Mouse (Mus musculus) neural tube, embryonic 15.5 days (tissue): ENCODE data around the gene Slc4a2. TPM values are rescaled to one million over a fixed set of nuclear protein-coding genes. Genes with fewer than 3 reads are reported as not detected.
A peak's percentile ranks its signal among the peaks of the same experiment; 100 is the strongest.

Experiments
- ATAC-seq: fragments of 200-750 bp; cut with Nextera tagmentation; 2 replicates; pipeline ENCODE4 v1.8.0; 2017; ENCODE audit warnings: mild to moderate bottlenecking, moderate TSS enrichment, moderate library complexity; ENCODE audit not compliant: low FRiP score
- H3K27ac ChIP-seq: fragments of 300-500 bp; sonication (generic); replicated peaks from 2 replicates; pipeline ENCODE4 v1.5.1; 2015; ENCODE audit warnings: mild to moderate bottlenecking, inconsistent platforms
- H3K27me3 ChIP-seq: fragments of 300-500 bp; sonication (generic); replicated peaks from 2 replicates; pipeline ENCODE4 v1.6.1; 2015; ENCODE audit warnings: inconsistent platforms
- H3K36me3 ChIP-seq: fragments of 300-500 bp; sonication (generic); 2 replicates; pipeline ENCODE4 v1.6.1; 2015; ENCODE audit warnings: inconsistent platforms
- H3K4me1 ChIP-seq: fragments of 300-500 bp; sonication (generic); 2 replicates; pipeline ENCODE4 v1.6.1; 2015; ENCODE audit warnings: inconsistent platforms
- H3K4me2 ChIP-seq: fragments of 300-500 bp; sonication (generic); 2 replicates; pipeline ENCODE4 v1.6.1; 2015; ENCODE audit warnings: inconsistent platforms, mild to moderate bottlenecking, moderate library complexity
- H3K4me3 ChIP-seq: fragments of 300-500 bp; sonication (generic); replicated peaks from 2 replicates; pipeline ENCODE4 v1.5.1; 2015; ENCODE audit warnings: mild to moderate bottlenecking, inconsistent platforms
- H3K9ac ChIP-seq: fragments of 300-500 bp; sonication (generic); replicated peaks from 2 replicates; pipeline ENCODE4 v1.6.1; 2015; ENCODE audit warnings: mild to moderate bottlenecking, inconsistent platforms
- H3K9me3 ChIP-seq: fragments of 300-500 bp; sonication (generic); replicated peaks from 2 replicates; pipeline ENCODE4 v1.6.1; 2016; ENCODE audit warnings: inconsistent platforms
- WGBS: fragments of 180-500 bp; shearing (Covaris S2); methylation state at CpG from one replicate; pipeline ENCODE4 v1.1.7; 2015; ENCODE audit warnings: mixed read lengths; 5-methylcytosine and 5-hydroxymethylcytosine counted together
- polyA plus RNA-seq: library from polyadenylated mRNA; unstranded; fragments of >200 nt; fragmentation: Nextera tagmentation; extraction: Ambion mirVana; gene quantifications from 2 replicates; pipeline ENCODE4 v1.2.1, GENCODE M21; 2015

Gene Slc4a2
- polyA plus RNA-seq: 15.3 and 19.1 TPM in 2 replicates

DNA sequence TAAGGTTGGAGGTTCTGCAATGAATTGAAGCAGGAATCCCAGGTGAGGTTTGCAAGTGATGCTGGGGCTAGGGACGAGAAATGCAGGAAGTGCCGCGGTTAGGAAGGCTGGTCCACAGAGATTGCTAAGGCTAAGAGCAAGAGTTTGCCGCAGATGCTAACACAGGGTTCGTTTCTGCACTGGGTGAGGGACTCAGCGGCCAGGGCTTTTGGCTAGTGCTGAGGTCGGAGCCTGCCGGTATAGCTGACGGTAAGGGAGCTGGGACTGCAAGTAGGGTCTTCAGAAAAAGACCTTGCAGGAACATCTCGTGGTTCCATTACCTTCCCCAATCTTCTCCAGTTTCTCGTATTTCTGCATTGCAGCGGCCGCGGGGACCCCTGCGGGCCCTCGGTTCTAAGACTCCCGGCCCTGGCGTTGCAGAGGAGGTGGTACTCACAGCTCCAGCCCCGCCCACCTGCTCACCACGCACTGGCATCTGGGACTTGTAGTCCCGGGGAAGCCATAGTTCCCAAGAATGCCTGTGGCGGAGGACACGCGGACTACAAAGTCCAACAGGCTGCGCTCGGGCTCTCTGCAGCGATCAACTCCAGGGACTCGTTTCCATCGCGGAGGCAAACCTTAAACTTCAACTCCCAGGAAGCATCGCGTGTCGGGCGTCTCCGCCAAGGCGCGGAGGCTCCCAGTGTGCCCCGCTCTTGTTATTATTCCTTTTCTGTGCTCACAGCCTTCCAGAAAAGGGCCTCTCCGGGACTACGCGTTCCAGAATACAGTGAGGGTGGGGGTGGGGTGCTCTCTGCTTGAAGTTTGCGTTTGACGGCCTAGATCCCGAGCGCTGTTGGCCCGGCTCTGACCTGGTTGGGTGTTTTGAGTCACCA is at the start of gene Slc4a2, which contains the start of gene Cdk5:
Slc4a2 (plus strand) TSS at position 709 of the 875 bp plus-strand sequence.
Cdk5 (minus strand) TSS at position 402 of the 875 bp plus-strand sequence.
- H3K4me3 ChIP-seq: peak within 1 kb of the TSS; percentile 60
- peak within 1 kb of the TSS; percentile 94 for H3K27ac ChIP-seq
- WGBS: under 1% methylated on average over 46 of the region's 46 CpGs
- ATAC-seq: peak; percentile 93
- no peaks in the 10 kb centered on the region for H3K9me3 ChIP-seq
- H3K9ac ChIP-seq: peak within 1 kb of the TSS; percentile 81
- peaks cover 26% of the 10 kb centered on the region for H3K36me3 ChIP-seq
- peaks cover 65% of the 10 kb centered on the region for H3K4me1 ChIP-seq
- H3K27me3 ChIP-seq: peaks cover 10% of the 10 kb centered on the region
- peak within 1 kb of the TSS; percentile 91 for H3K4me2 ChIP-seq

DNA sequence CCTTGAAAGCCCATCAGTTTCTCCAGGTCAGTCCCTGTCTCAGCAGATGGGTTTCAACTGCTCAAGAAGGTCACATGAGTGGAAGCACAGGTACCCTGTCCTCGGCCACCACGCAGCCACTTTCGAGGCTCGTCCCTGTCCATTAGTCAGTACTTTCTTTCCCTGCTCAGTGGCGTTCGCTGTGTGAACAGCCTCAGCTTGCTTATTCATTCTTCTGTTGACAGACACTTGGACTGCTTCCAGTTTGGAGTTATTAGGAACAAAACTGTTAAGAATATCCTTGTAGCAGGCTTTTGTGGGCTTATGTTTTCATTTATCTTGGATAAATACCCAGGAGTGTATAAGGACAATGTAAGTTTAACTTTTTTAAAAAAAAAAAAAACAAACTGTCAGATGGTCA is 49.4 kb upstream of the Slc4a2 start:
- Histone ChIP-seq H3K36me3 (no peaks in the 10 kb centered on the region), H3K4me1 (no peaks in the 10 kb centered on the region), H3K4me2 (no peak overlapping the region), H3K9me3 (no peaks in the 10 kb centered on the region), H3K9ac (no peak overlapping the region), H3K27ac (no peak overlapping the region), H3K4me3 (no peak overlapping the region), H3K27me3 (no peaks in the 10 kb centered on the region)
- 69% methylated on average over 6 of the region's 6 CpGs for WGBS
- no peak for ATAC-seq

GRCm38 (mm10) chr5:24374666-24375328 is 48.8 kb upstream of the Slc4a2 start:
- Histone ChIP-seq H3K9ac (no peak overlapping the region), H3K4me2 (no peak overlapping the region), H3K4me1 (no peaks in the 10 kb centered on the region), H3K4me3 (no peak overlapping the region), H3K27me3 (no peaks in the 10 kb centered on the region), H3K27ac (no peak overlapping the region), H3K36me3 (no peaks in the 10 kb centered on the region), H3K9me3 (no peaks in the 10 kb centered on the region)
- WGBS: 87% methylated on average over 7 of the region's 7 CpGs
- ATAC-seq: no peak

GRCm38 (mm10) chr5:24378700-24379099 is 44.9 kb upstream of the Slc4a2 start:
- Histone ChIP-seq H3K9ac (no peak overlapping the region), H3K9me3 (no peaks in the 10 kb centered on the region), H3K4me1 (peaks cover 15% of the 10 kb centered on the region), H3K4me3 (no peak overlapping the region), H3K27ac (no peak overlapping the region), H3K4me2 (no peak overlapping the region), H3K36me3 (no peaks in the 10 kb centered on the region), H3K27me3 (no peaks in the 10 kb centered on the region)
- WGBS: 85% methylated on average over 2 of the region's 2 CpGs
- ATAC-seq: no peak

DNA sequence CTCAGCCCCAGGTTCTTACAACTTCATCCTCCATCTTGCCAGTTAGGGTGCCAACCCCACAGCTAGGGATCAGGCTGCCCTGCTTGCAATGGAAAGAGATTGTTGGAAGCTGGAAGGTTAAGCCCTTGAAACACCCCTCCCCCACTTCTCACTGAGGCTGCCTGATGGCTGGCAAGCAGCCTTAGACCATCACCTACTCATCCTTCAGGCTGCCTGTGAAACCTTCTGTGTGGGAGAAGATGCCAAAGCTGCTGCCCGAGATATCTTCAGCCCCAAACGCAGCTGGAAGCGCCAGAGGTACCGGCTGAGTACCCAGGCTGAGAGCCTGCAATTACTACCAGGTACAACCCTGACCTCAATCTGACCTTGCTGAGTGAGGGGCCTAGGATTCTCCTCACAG is 44.1 kb upstream of the Slc4a2 start:
- H3K9ac ChIP-seq: no peak overlapping the region
- no peaks in the 10 kb centered on the region for H3K27me3 ChIP-seq
- WGBS: 72% methylated on average over 4 of the region's 4 CpGs
- H3K4me1 ChIP-seq: peaks cover 23% of the 10 kb centered on the region
- no peak for ATAC-seq
- no peaks in the 10 kb centered on the region for H3K9me3 ChIP-seq
- no peak overlapping the region for H3K4me2 ChIP-seq
- no peak overlapping the region for H3K4me3 ChIP-seq
- no peaks in the 10 kb centered on the region for H3K36me3 ChIP-seq
- no peak overlapping the region for H3K27ac ChIP-seq

DNA sequence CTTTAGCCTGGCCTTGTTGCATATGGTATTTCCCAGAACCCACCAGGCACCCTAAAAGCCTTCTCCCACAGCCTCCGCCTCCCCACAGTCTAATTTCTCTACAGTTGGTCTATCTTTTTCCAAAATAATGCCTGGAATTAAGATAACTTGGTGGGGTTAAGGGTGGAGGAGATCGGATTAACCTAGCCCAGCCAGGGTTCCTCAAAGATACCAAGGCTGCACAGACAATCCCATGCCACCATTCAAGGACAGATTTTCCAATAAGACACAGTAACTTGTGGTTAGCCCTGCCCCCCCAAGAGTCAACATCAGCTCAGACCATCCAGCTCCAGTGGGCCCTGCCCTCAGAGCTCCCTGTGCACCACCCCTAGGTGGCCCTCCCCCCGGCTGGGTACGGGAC is 43.1 kb upstream of the Slc4a2 start:
- WGBS: 97% methylated on average over 4 of the region's 4 CpGs
- Histone ChIP-seq H3K9ac (no peak overlapping the region), H3K27ac (no peak overlapping the region), H3K4me2 (no peak overlapping the region), H3K9me3 (no peaks in the 10 kb centered on the region), H3K4me3 (no peak overlapping the region), H3K4me1 (peaks cover 24% of the 10 kb centered on the region), H3K36me3 (no peaks in the 10 kb centered on the region), H3K27me3 (peaks cover 3% of the 10 kb centered on the region; the same call in 1 of the 2 replicates)
- ATAC-seq: no peak

GRCm38 (mm10) chr5:24381486-24381885 is 42.2 kb upstream of the Slc4a2 start:
- H3K9me3 ChIP-seq: no peaks in the 10 kb centered on the region
- H3K27ac ChIP-seq: no peak overlapping the region
- 76% methylated on average over 6 of the region's 6 CpGs for WGBS
- ATAC-seq: no peak
- H3K4me1 ChIP-seq: peaks cover 24% of the 10 kb centered on the region
- H3K27me3 ChIP-seq: peaks cover 10% of the 10 kb centered on the region; the same call in 1 of the 2 replicates
- H3K36me3 ChIP-seq: no peaks in the 10 kb centered on the region
- no peak overlapping the region for H3K4me2 ChIP-seq
- H3K4me3 ChIP-seq: no peak overlapping the region
- H3K9ac ChIP-seq: no peak overlapping the region

GRCm38 (mm10) chr5:24381988-24382387 is 41.6 kb upstream of the Slc4a2 start:
- no peak for ATAC-seq
- H3K4me1 ChIP-seq: peaks cover 27% of the 10 kb centered on the region
- H3K27ac ChIP-seq: no peak overlapping the region
- H3K27me3 ChIP-seq: peaks cover 14% of the 10 kb centered on the region; the same call in 1 of the 2 replicates
- H3K9me3 ChIP-seq: no peaks in the 10 kb centered on the region
- no peak overlapping the region for H3K4me2 ChIP-seq
- H3K36me3 ChIP-seq: no peaks in the 10 kb centered on the region
- 67% methylated on average over 2 of the region's 2 CpGs for WGBS
- H3K9ac ChIP-seq: no peak overlapping the region
- no peak overlapping the region for H3K4me3 ChIP-seq

- Histone ChIP-seq H3K36me3 (no peaks in the 10 kb centered on the region), H3K9ac (peak overlapping the region; percentile 47), H3K4me1 (peaks cover 39% of the 10 kb centered on the region), H3K27ac (peak overlapping the region; percentile 80), H3K27me3 (peaks cover 16% of the 10 kb centered on the region; the same call in 1 of the 2 replicates), H3K9me3 (no peaks in the 10 kb centered on the region), H3K4me2 (peak overlapping the region; percentile 68), H3K4me3 (peak overlapping the region; percentile 49)
- WGBS: 2% methylated on average over 34 of the region's 34 CpGs
- peak; percentile 82 for ATAC-seq
Observed at GRCm38 (mm10) chr5:24383026-24383859, 40.4 kb upstream of the Slc4a2 start.

- Histone ChIP-seq H3K4me1 (peaks cover 45% of the 10 kb centered on the region), H3K9me3 (no peaks in the 10 kb centered on the region), H3K36me3 (no peaks in the 10 kb centered on the region), H3K4me3 (no peak overlapping the region), H3K27me3 (peaks cover 22% of the 10 kb centered on the region; the same call in 1 of the 2 replicates), H3K9ac (no peak overlapping the region), H3K4me2 (peak overlapping the region; percentile 68), H3K27ac (no peak overlapping the region)
- 67% methylated on average over 6 of the region's 6 CpGs for WGBS
- no peak for ATAC-seq
Observed at GRCm38 (mm10) chr5:24384407-24384806, 39.2 kb upstream of the Slc4a2 start.

GRCm38 (mm10) chr5:24385374-24385773 is 38.3 kb upstream of the Slc4a2 start:
- H3K4me2 ChIP-seq: no peak overlapping the region
- ATAC-seq: no peak
- WGBS: 91% methylated on average over 5 of the region's 5 CpGs
- H3K27ac ChIP-seq: no peak overlapping the region
- H3K9ac ChIP-seq: no peak overlapping the region
- no peak overlapping the region for H3K4me3 ChIP-seq
- peaks cover 45% of the 10 kb centered on the region for H3K4me1 ChIP-seq
- H3K36me3 ChIP-seq: no peaks in the 10 kb centered on the region
- peaks cover 22% of the 10 kb centered on the region; the same call in 1 of the 2 replicates for H3K27me3 ChIP-seq
- H3K9me3 ChIP-seq: no peaks in the 10 kb centered on the region
